8 mouse cellular contexts compared by ENCODE assay signal in the genomic region with DNA sequence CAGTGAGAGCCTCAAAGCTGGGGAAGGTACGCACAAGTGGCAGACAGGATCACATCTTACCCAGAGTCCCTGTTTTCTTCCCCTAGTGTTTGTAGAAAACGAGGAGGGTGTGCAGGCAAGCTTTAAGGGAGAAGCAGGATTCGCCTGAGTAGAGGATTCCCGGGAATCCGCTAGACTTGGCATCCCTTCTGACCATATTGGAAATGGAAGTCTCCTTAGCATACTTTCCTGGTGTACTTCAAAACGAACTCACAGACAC. TPM values are rescaled to one million over a fixed set of nuclear protein-coding genes. Genes with fewer than 3 reads are reported as not detected.
DNase-seq lines count a peak whose midpoint lies in the region; ATAC-seq and TF ChIP-seq lines count a peak whose summit lies in the region.

No protein-coding gene starts in this region.

- H3K36me3 ChIP-seq in lung, embryonic 15.5 days: peaks cover 9% of the 10 kb centered on the region
- H3K36me3 ChIP-seq in embryonic facial prominence, embryonic 14.5 days (ENCODE audit: control insufficient read depth, insufficient read depth, low read length): peaks cover 12% of the 10 kb centered on the region
- H3K36me3 ChIP-seq in limb, embryonic 10.5 days: peaks cover 21% of the 10 kb centered on the region

- peak overlapping the region; percentile 75 for H3K4me2 ChIP-seq in lung, embryonic 15.5 days
- peak overlapping the region; percentile 59 for H3K4me2 ChIP-seq in embryonic facial prominence, embryonic 14.5 days (ENCODE audit: low read depth, low read length)

- DNase-seq in lung, adult 18-20 months: no peak
- DNase-seq in embryonic facial prominence, embryonic 14.5 days (ENCODE audit: low spot score): peak; percentile 52
- no peak for DNase-seq in limb, embryonic 10.5 days (ENCODE audit: low spot score)
- DNase-seq in cerebellum, adult 18-20 months: no peak
- DNase-seq in kidney, postnatal 14 days: no peak
- no peak for DNase-seq in layer of hippocampus, postnatal 14 days (ENCODE audit: low spot score in 2 of 2)

- 9% methylated on average over 6 of the region's 6 CpGs for WGBS in lung, embryonic 15.5 days
- 13% methylated on average over 6 of the region's 6 CpGs for WGBS in embryonic facial prominence, embryonic 14.5 days
- WGBS in limb, embryonic 10.5 days: 27% methylated on average over 6 of the region's 6 CpGs
- WGBS in olfactory bulb, adult 2 months: 2% methylated on average over 6 of the region's 6 CpGs

- H3K4me3 ChIP-seq in lung, embryonic 15.5 days: peak overlapping the region; percentile 67
- peak overlapping the region; percentile 66 for H3K4me3 ChIP-seq in embryonic facial prominence, embryonic 14.5 days (ENCODE audit: low read depth, low read length)
- peak overlapping the region; percentile 92 for H3K4me3 ChIP-seq in limb, embryonic 10.5 days
- peak overlapping the region; percentile 67 for H3K4me3 ChIP-seq in olfactory bulb, adult 2 months (ENCODE audit: insufficient read depth, low read depth, low read length)

- no peaks in the 10 kb centered on the region for H3K9me3 ChIP-seq in lung, embryonic 15.5 days
- H3K9me3 ChIP-seq in embryonic facial prominence, embryonic 14.5 days (ENCODE audit: control insufficient read depth, low read length): no peaks in the 10 kb centered on the region
- no peaks in the 10 kb centered on the region for H3K9me3 ChIP-seq in limb, embryonic 10.5 days (replicated peaks)

- TF ChIP-seq POLR2A in olfactory bulb, adult 2 months (IDR thresholded peaks at IDR 0.05; ENCODE audit: insufficient read depth, low read depth, low read length): no peak

- peak overlapping the region; percentile 79 for H3K9ac ChIP-seq in lung, embryonic 15.5 days
- H3K9ac ChIP-seq in embryonic facial prominence, embryonic 14.5 days (ENCODE audit: low read depth, low read length): peak overlapping the region; percentile 79

- peaks cover 12% of the 10 kb centered on the region; the same call in 1 of the 2 replicates for H3K4me1 ChIP-seq in lung, embryonic 15.5 days
- no peaks in the 10 kb centered on the region for H3K4me1 ChIP-seq in embryonic facial prominence, embryonic 14.5 days (ENCODE audit: control insufficient read depth, insufficient read depth, low read length)
- H3K4me1 ChIP-seq in limb, embryonic 10.5 days: peaks cover 16% of the 10 kb centered on the region
- peaks cover 2% of the 10 kb centered on the region; the same call in 1 of the 2 replicates for H3K4me1 ChIP-seq in olfactory bulb, adult 2 months (ENCODE audit: control insufficient read depth, insufficient read depth, low read length)

- H3K27ac ChIP-seq in lung, embryonic 15.5 days: peak overlapping the region; percentile 83
- H3K27ac ChIP-seq in embryonic facial prominence, embryonic 14.5 days (replicated peaks; ENCODE audit: low read depth, low read length): peak overlapping the region; percentile 85
- peak overlapping the region; percentile 95 for H3K27ac ChIP-seq in limb, embryonic 10.5 days
- peak overlapping the region; percentile 93 for H3K27ac ChIP-seq in olfactory bulb, adult 2 months (ENCODE audit: insufficient read depth, low read depth, low read length)

- no peak for ATAC-seq in lung, embryonic 15.5 days (ENCODE audit: borderline replicate concordance, extremely low read depth, low FRiP score, low TSS enrichment)
- ATAC-seq in embryonic facial prominence, embryonic 14.5 days (ENCODE audit: low read depth): no peak

- no peaks in the 10 kb centered on the region for H3K27me3 ChIP-seq in lung, embryonic 15.5 days
- H3K27me3 ChIP-seq in embryonic facial prominence, embryonic 14.5 days (replicated peaks; ENCODE audit: control insufficient read depth, insufficient read depth, low read length): no peaks in the 10 kb centered on the region
- H3K27me3 ChIP-seq in limb, embryonic 10.5 days (ENCODE audit: low read depth, poor library complexity, severe bottlenecking): no peaks in the 10 kb centered on the region

- no peak for TF ChIP-seq CTCF in olfactory bulb, adult 2 months (IDR thresholded peaks at IDR 0.05; ENCODE audit: insufficient read depth, low read depth, low read length)

RNA-seq across cellular contexts. Expression of a gene that starts 0.6 kb away (rescaled TPM):
- polyA plus RNA-seq in lung, embryonic 15.5 days (2015; fragmentation: Nextera tagmentation; extraction: Ambion mirVana): 55.5 and 59.9 TPM in 2 replicates
- 58.1 and 70.1 TPM in 2 replicates for polyA plus RNA-seq in embryonic facial prominence, embryonic 14.5 days (2014; fragmentation: Nextera tagmentation; extraction: Ambion mirVana)
- polyA plus RNA-seq in limb, embryonic 10.5 days (2016; fragmentation: Nextera tagmentation; extraction: Ambion mirVana): 80.1 and 96.7 TPM in 2 replicates
- polyA plus RNA-seq in olfactory bulb, adult 2 months (2012; ENCODE audit: insufficient read depth, insufficient read length, low replicate concordance, missing spikeins): not detected in 2 replicates
- total RNA-seq in layer of hippocampus, postnatal 14 days (2021): 10 to 100 TPM; 52.0 to 53.4 TPM

RNA-seq across cellular contexts. Expression of a gene that starts 29.5 kb away (rescaled TPM):
- 0.40 and 0.41 TPM in 2 replicates for polyA plus RNA-seq in lung, embryonic 15.5 days (2015; fragmentation: Nextera tagmentation; extraction: Ambion mirVana)
- 0.65 and 0.96 TPM in 2 replicates for polyA plus RNA-seq in embryonic facial prominence, embryonic 14.5 days (2014; fragmentation: Nextera tagmentation; extraction: Ambion mirVana)
- polyA plus RNA-seq in limb, embryonic 10.5 days (2016; fragmentation: Nextera tagmentation; extraction: Ambion mirVana): 0.24 and 0.51 TPM in 2 replicates
- not detected in 2 replicates for polyA plus RNA-seq in olfactory bulb, adult 2 months (2012; ENCODE audit: insufficient read depth, insufficient read length, low replicate concordance, missing spikeins)
- under 1 TPM; 0.39 to 0.41 TPM for total RNA-seq in layer of hippocampus, postnatal 14 days (2021)

Comparison
In these comparisons a context has a peak if more than half of its experiments do, and no peak if none do; other contexts are left out.
1. RNA of a gene that starts 0.6 kb away (polyA plus RNA-seq): 80.1 to 96.7 TPM in limb, embryonic 10.5 days, 58.1 to 70.1 TPM in embryonic facial prominence, embryonic 14.5 days and 55.5 to 59.9 TPM in lung, embryonic 15.5 days; not detected in olfactory bulb, adult 2 months; every median in the first group is over 10 times any median in the second.
2. Peak in every context shown above with its lines, with median percentiles within 50 percentile points of each other: H3K27ac ChIP-seq and H3K4me3 ChIP-seq.